Mouse (Mus musculus): ENCODE measurements at regions not wholly inside any gene's neighbourhood (a gene's known extent, or its start where the extent isn't known, plus 50 kb on each side); places are given as distances from the start of the nearest gene placed in this dataset.

GRCm38 (mm10) chr1:14036163-14036562, 2057.0 kb downstream of the 4930444P10Rik start:
- DNase-seq: no peak
- 40% methylated on average over 2 of the region's 2 CpGs for WGBS
- H3K4me1 ChIP-seq (ENCODE audit: control insufficient read depth, insufficient read depth, low read length): no peaks in the 10 kb centered on the region
- no peak overlapping the region for H3K27ac ChIP-seq (ENCODE audit: insufficient read depth, low read depth, low read length)
- TF ChIP-seq POLR2A (IDR thresholded peaks at IDR 0.05; ENCODE audit: low read depth, low read length): no peak
- TF ChIP-seq CTCF (conservative IDR thresholded peaks at IDR 0.05; ENCODE audit: insufficient read depth, insufficient read length, low read depth, low read length): no peak
- no peaks in the 10 kb centered on the region for H3K27me3 ChIP-seq (replicated peaks; ENCODE audit: control insufficient read depth, insufficient read depth, low read length)
- no peak overlapping the region for H3K4me3 ChIP-seq (ENCODE audit: insufficient read depth, low read depth, low read length)
- no peaks in the 10 kb centered on the region for H3K36me3 ChIP-seq (ENCODE audit: control insufficient read depth, insufficient read depth, low read length)

DNA sequence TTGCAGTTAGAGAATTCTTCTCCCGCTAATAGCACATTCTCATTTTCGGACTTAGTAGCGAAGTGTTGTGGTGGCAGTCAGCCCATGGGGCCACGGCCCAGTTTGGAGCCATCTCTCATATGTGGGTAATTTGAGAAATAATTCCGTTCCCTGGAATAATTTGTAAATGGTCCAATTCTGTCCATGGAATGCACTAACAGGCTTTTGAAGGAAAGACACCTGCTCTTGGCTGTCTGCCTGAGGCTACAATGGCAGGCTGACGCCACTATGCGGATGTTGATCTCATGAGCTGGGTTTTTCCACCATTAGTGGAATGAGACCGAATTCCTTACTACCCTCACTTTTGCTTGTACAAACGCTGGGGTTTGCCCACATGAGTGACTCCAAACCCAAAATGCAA, 2081.6 kb downstream of the 4930444P10Rik start:
- H3K4me3 ChIP-seq (ENCODE audit: insufficient read depth, low read depth, low read length): no peak overlapping the region
- H3K27ac ChIP-seq (ENCODE audit: insufficient read depth, low read depth, low read length): no peak overlapping the region
- no peaks in the 10 kb centered on the region for H3K4me1 ChIP-seq (ENCODE audit: control insufficient read depth, insufficient read depth, low read length)
- H3K27me3 ChIP-seq (replicated peaks; ENCODE audit: control insufficient read depth, insufficient read depth, low read length): no peaks in the 10 kb centered on the region
- H3K36me3 ChIP-seq (ENCODE audit: control insufficient read depth, insufficient read depth, low read length): no peaks in the 10 kb centered on the region
- 81% methylated on average over 9 of the region's 9 CpGs for WGBS
- DNase-seq: peak; percentile 1
- TF ChIP-seq CTCF (conservative IDR thresholded peaks at IDR 0.05; ENCODE audit: insufficient read depth, insufficient read length, low read depth, low read length): no peak
- TF ChIP-seq POLR2A (IDR thresholded peaks at IDR 0.05; ENCODE audit: low read depth, low read length): no peak

DNA sequence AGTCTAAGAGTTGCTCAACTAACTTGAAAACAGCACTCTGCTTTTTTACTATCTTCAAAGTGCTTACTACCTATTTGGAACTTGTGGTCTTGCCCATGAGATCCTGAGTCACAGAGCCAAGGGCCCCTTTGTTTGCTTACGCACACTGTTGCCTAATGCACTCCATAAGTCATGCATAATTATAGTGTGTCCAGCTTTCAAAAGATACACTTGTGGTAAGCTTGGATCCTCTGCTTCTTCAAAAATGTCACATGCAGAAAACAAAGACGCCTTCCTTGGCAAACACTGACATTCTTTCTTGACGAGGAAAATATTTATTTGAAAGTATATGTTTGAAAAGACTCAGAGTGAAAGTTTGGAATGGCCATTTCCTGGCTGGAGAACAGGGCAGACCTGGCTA, 2082.3 kb downstream of the 4930444P10Rik start:
- H3K4me1 ChIP-seq (ENCODE audit: control insufficient read depth, insufficient read depth, low read length): no peaks in the 10 kb centered on the region
- no peak for TF ChIP-seq CTCF (conservative IDR thresholded peaks at IDR 0.05; ENCODE audit: insufficient read depth, insufficient read length, low read depth, low read length)
- no peak for TF ChIP-seq POLR2A (IDR thresholded peaks at IDR 0.05; ENCODE audit: low read depth, low read length)
- 81% methylated on average over 3 of the region's 3 CpGs for WGBS
- H3K36me3 ChIP-seq (ENCODE audit: control insufficient read depth, insufficient read depth, low read length): no peaks in the 10 kb centered on the region
- H3K27ac ChIP-seq (ENCODE audit: insufficient read depth, low read depth, low read length): no peak overlapping the region
- H3K4me3 ChIP-seq (ENCODE audit: insufficient read depth, low read depth, low read length): no peak overlapping the region
- H3K27me3 ChIP-seq (replicated peaks; ENCODE audit: control insufficient read depth, insufficient read depth, low read length): no peaks in the 10 kb centered on the region
- DNase-seq: no peak

GRCm38 (mm10) chr1:14002550-14002949, 2090.6 kb downstream of the 4930444P10Rik start:
- Histone ChIP-seq H3K27ac (ENCODE audit: insufficient read depth, low read depth, low read length) (no peak overlapping the region), H3K36me3 (ENCODE audit: control insufficient read depth, insufficient read depth, low read length) (no peaks in the 10 kb centered on the region), H3K27me3 (replicated peaks; ENCODE audit: control insufficient read depth, insufficient read depth, low read length) (no peaks in the 10 kb centered on the region), H3K4me3 (ENCODE audit: insufficient read depth, low read depth, low read length) (no peak overlapping the region), H3K4me1 (ENCODE audit: control insufficient read depth, insufficient read depth, low read length) (no peaks in the 10 kb centered on the region)
- WGBS: 82% methylated on average over 1 of the region's 1 CpGs
- TF ChIP-seq CTCF (conservative IDR thresholded peaks at IDR 0.05; ENCODE audit: insufficient read depth, insufficient read length, low read depth, low read length) (no peak), POLR2A (IDR thresholded peaks at IDR 0.05; ENCODE audit: low read depth, low read length) (no peak)
- no peak for DNase-seq

DNA sequence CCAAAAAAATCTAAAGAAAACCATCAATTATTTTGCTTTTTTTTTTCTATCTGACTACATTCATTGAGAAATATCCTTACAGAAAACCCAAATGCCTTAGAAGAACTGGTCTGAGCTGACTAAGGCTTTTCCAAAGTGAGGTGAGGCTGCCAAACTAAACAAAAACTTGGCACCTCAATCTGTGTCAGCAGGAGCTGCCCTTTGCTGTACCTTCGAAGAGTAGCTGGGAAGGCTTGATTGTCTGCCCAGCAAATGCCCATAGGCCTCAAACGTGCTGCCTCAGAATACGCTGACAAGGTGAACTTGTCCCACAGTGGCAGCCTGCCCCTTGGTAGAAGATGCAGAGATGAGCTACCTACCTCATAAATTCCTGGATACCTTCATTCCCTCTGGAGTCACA, 2091.7 kb downstream of the 4930444P10Rik start:
- Histone ChIP-seq H3K4me1 (ENCODE audit: control insufficient read depth, insufficient read depth, low read length) (no peaks in the 10 kb centered on the region), H3K36me3 (ENCODE audit: control insufficient read depth, insufficient read depth, low read length) (no peaks in the 10 kb centered on the region), H3K27me3 (replicated peaks; ENCODE audit: control insufficient read depth, insufficient read depth, low read length) (no peaks in the 10 kb centered on the region), H3K4me3 (ENCODE audit: insufficient read depth, low read depth, low read length) (no peak overlapping the region), H3K27ac (ENCODE audit: insufficient read depth, low read depth, low read length) (no peak overlapping the region)
- DNase-seq: peak; percentile 44
- WGBS: 30% methylated on average over 3 of the region's 3 CpGs
- TF ChIP-seq CTCF (conservative IDR thresholded peaks at IDR 0.05; ENCODE audit: insufficient read depth, insufficient read length, low read depth, low read length): no peak
- TF ChIP-seq POLR2A (IDR thresholded peaks at IDR 0.05; ENCODE audit: low read depth, low read length): no peak

- H3K36me3 ChIP-seq (ENCODE audit: control insufficient read depth, insufficient read depth, low read length): no peaks in the 10 kb centered on the region
- H3K4me1 ChIP-seq (ENCODE audit: control insufficient read depth, insufficient read depth, low read length): no peaks in the 10 kb centered on the region
- no peak for DNase-seq
- H3K4me3 ChIP-seq (ENCODE audit: insufficient read depth, low read depth, low read length): no peak overlapping the region
- no peak overlapping the region for H3K27ac ChIP-seq (ENCODE audit: insufficient read depth, low read depth, low read length)
- H3K27me3 ChIP-seq (replicated peaks; ENCODE audit: control insufficient read depth, insufficient read depth, low read length): no peaks in the 10 kb centered on the region
- no peak for TF ChIP-seq CTCF (conservative IDR thresholded peaks at IDR 0.05; ENCODE audit: insufficient read depth, insufficient read length, low read depth, low read length)
- TF ChIP-seq POLR2A (IDR thresholded peaks at IDR 0.05; ENCODE audit: low read depth, low read length): no peak
- 82% methylated on average over 3 of the region's 3 CpGs for WGBS
These were observed 2092.3 kb downstream of the 4930444P10Rik start for GRCm38 (mm10) chr1:14000605-14001395.

DNA sequence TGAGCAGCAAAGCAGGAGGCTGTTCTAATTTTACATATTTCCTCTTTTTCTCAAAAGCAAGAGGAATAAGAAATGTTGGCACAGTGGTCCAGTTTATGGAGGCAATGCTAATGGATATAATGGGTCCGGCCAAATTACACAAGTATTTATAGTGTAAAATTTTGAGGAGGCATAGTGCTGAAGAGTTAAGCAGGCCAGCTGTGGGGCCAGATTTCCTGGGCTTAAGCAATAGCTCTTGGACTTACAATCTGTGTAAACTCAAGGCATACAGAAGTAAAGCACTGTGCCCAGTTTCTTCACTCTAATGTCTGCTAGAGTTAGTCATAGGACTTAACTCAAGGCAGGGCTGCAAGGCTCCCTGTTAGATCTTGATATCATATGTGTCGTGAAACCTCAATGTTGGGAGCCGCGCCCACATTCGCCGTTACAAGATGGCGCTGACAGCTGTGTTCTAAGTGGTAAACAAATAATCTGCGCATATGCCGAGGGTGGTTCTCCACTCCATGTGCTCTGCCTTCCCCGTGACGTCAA, 2094.9 kb downstream of the 4930444P10Rik start:
- Histone ChIP-seq H3K4me3 (ENCODE audit: insufficient read depth, low read depth, low read length) (no peak overlapping the region), H3K36me3 (ENCODE audit: control insufficient read depth, insufficient read depth, low read length) (no peaks in the 10 kb centered on the region), H3K4me1 (ENCODE audit: control insufficient read depth, insufficient read depth, low read length) (no peaks in the 10 kb centered on the region), H3K27ac (ENCODE audit: insufficient read depth, low read depth, low read length) (no peak overlapping the region), H3K27me3 (replicated peaks; ENCODE audit: control insufficient read depth, insufficient read depth, low read length) (no peaks in the 10 kb centered on the region)
- no peak for TF ChIP-seq CTCF (conservative IDR thresholded peaks at IDR 0.05; ENCODE audit: insufficient read depth, insufficient read length, low read depth, low read length)
- no peak for TF ChIP-seq POLR2A (IDR thresholded peaks at IDR 0.05; ENCODE audit: low read depth, low read length)
- no peak for DNase-seq
- 97% methylated on average over 9 of the region's 11 CpGs for WGBS

Data from kidney, adult 2 months (tissue).